Mouse (Mus musculus) cerebellum, postnatal 36 days (tissue): ENCODE measurements around the gene Apool.

Experiments
- DNase-seq, 2 experiments: peaks; one replicate each; pipeline ENCODE4 v3.0.0; 2021 to 2022; ENCODE audit warnings: mixed read lengths in 2 of 2

Apool gene

GRCm38 (mm10) chrX:112310804-112311530 lies at the start of gene Apool:
Apool (plus strand) TSS chrX:112311334.
- peak; percentile 77 to 78 for DNase-seq

GRCm38 (mm10) chrX:112273550-112273949 lies 37.6 kb upstream of the Apool start:
- no peak for DNase-seq

GRCm38 (mm10) chrX:112311531-112311887 lies 375 bp downstream of the Apool start:
- DNase-seq = no peak

GRCm38 (mm10) chrX:112312094-112312493 lies 960 bp downstream of the Apool start:
- DNase-seq = no peak

GRCm38 (mm10) chrX:112320273-112320672 lies 9.1 kb downstream of the Apool start:
- DNase-seq = no peak

- DNase-seq = peak in 1 of 2 experiments; percentile 2
These were observed 28.4 kb downstream of the Apool start for GRCm38 (mm10) chrX:112339486-112339885.

GRCm38 (mm10) chrX:112347467-112348394 lies 36.6 kb downstream of the Apool start:
- no peak for DNase-seq

GRCm38 (mm10) chrX:112348395-112348791 lies 37.3 kb downstream of the Apool start:
- DNase-seq = no peak

- no peak for DNase-seq
These were observed 57.3 kb downstream of the Apool start for GRCm38 (mm10) chrX:112368426-112368825.

- DNase-seq = peak; percentile 4 to 11
These were observed 59.7 kb downstream of the Apool start for GRCm38 (mm10) chrX:112370577-112371410.

- no peak for DNase-seq
These were observed 95.5 kb downstream of the Apool start, which contains the start of gene Satl1 for GRCm38 (mm10) chrX:112406679-112407078. Satl1 (minus strand) TSS chrX:112406779.

- no peak for DNase-seq
These were observed 101.2 kb downstream of the Apool start for GRCm38 (mm10) chrX:112412309-112412708.
